Mouse (Mus musculus) ES-E14 (cell line): ENCODE results near the gene Nfkb1. TPM values are rescaled to one million over a fixed set of nuclear protein-coding genes. Genes with fewer than 3 reads are reported as not detected.

Experiments
- DNase-seq: peaks from one replicate; pipeline ENCODE4 v3.0.0-alpha.2; 2013; ENCODE audit warnings: low read depth, low spot score
- H3K27ac ChIP-seq: 2 replicates; pipeline ENCODE4 v1.5.1; 2012; ENCODE audit warnings: low read depth, mild to moderate bottlenecking, low read length, moderate library complexity, mixed read lengths; ENCODE audit not compliant: poor library complexity, insufficient read depth, severe bottlenecking
- H3K36me3 ChIP-seq: 2 replicates; pipeline ENCODE4 v1.6.1; 2012; ENCODE audit warnings: mild to moderate bottlenecking, low read length, moderate library complexity, mixed read lengths; ENCODE audit not compliant: control insufficient read depth, poor library complexity, insufficient read depth, severe bottlenecking
- H3K4me1 ChIP-seq, 2 experiments: fragments of 150-350 bp in 1 of 2; sonication (generic) in 1 of 2; 2 replicates each; pipeline ENCODE4 v1.6.1; 2012; ENCODE audit warnings: low read length in 2 of 2, mild to moderate bottlenecking in 1 of 2, mixed read lengths in 1 of 2; ENCODE audit not compliant: control insufficient read depth in 2 of 2, insufficient read depth in 2 of 2, poor library complexity in 1 of 2
- H3K4me3 ChIP-seq, 2 experiments: fragments of 150-350 bp in 1 of 2; sonication (generic) in 1 of 2; 2 replicates each; pipeline ENCODE4 v1.5.1; 2012; ENCODE audit warnings: low read length in 2 of 2, low read depth in 1 of 2, mild to moderate bottlenecking in 1 of 2, mixed read lengths in 1 of 2; ENCODE audit not compliant: insufficient read depth in 1 of 2, poor library complexity in 1 of 2, severe bottlenecking in 1 of 2
- H3K9ac ChIP-seq: 2 replicates; pipeline ENCODE4 v1.6.1; 2012; ENCODE audit warnings: low read depth, mild to moderate bottlenecking, low read length, mixed read lengths; ENCODE audit not compliant: poor library complexity, insufficient read depth, severe bottlenecking
- H3K9me3 ChIP-seq: fragments of 150-350 bp; sonication (generic); 2 replicates; pipeline ENCODE4 v1.6.1; 2012; ENCODE audit warnings: low read depth, mild to moderate bottlenecking, low read length; ENCODE audit not compliant: control insufficient read depth, insufficient read depth
- CHD2 ChIP-seq: IDR thresholded peaks from 2 replicates; pipeline ENCODE4 v1.6.1; 2014; ENCODE audit warnings: mild to moderate bottlenecking, low read depth, low read length, inconsistent platforms
- HCFC1 ChIP-seq: IDR thresholded peaks from 2 replicates; pipeline ENCODE4 v1.6.1; 2012; ENCODE audit warnings: low read length, inconsistent platforms, borderline replicate concordance; ENCODE audit not compliant: insufficient read depth
- MAFK ChIP-seq: IDR thresholded peaks from 2 replicates; pipeline ENCODE4 v1.6.1; 2014; ENCODE audit warnings: mild to moderate bottlenecking, low read depth, low read length, inconsistent platforms; ENCODE audit not compliant: insufficient read depth
- ZC3H11A ChIP-seq: IDR thresholded peaks from 2 replicates; pipeline ENCODE4 v1.6.1; 2012; ENCODE audit warnings: low read depth, mild to moderate bottlenecking, inconsistent platforms, low read length, borderline replicate concordance
- ZNF384 ChIP-seq: IDR thresholded peaks from 2 replicates; pipeline ENCODE4 v1.6.1; 2012; ENCODE audit warnings: low read depth, low read length, inconsistent platforms
- in situ Hi-C, 2 experiments: fragments of 600-800 bp; cut with MboI; formaldehyde crosslinking; loops; one replicate each; pipeline ENCODE4 v1.15.1; 2025; ENCODE audit warnings: low sequenced_read_pairs in 2 of 2, inconsistent platforms in 1 of 2; ENCODE audit not compliant: unreplicated experiment in 2 of 2
- total RNA-seq: library from RNA; depleted of rRNA; stranded (reverse); fragments of 300-350 nt; gene quantifications from 2 replicates; pipeline ENCODE4 v1.2.3, GENCODE M21; 2012

Nfkb1 gene
- total RNA-seq, 1 experiment: 35.0 TPM

GRCm38 (mm10) chr3:135640203-135640602, 51.1 kb downstream of the Nfkb1 start:
- in situ Hi-C loops: no loop called here
- H3K36me3 ChIP-seq: peaks cover 2% of the 10 kb centered on the region; the same call in 1 of the 2 replicates
- no peaks in the 10 kb centered on the region for H3K9me3 ChIP-seq

DNA sequence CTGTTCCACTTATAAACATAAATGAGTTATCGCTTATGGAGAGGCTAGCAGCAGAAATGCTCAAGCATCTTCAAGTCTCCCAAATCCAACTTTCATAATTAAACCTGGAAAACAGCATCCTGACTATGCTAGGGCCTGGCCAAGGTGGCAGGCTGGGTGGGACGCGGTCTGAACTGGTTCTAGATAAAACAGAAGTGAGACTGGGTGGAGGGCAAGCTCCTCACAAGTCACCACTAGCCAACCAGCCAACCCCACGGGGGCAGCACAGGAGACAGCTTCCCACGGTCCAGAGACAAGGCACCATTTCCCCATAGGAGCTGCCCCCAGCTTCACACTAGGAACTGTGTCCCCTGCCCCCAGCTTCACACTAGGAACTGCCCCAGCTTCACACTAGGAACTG, 53.8 kb downstream of the Nfkb1 start:
- H3K9ac ChIP-seq: no peak overlapping the region
- peaks cover 2% of the 10 kb centered on the region; the same call in 1 of the 2 replicates for H3K36me3 ChIP-seq
- no peak for TF ChIP-seq MAFK
- no peak for TF ChIP-seq HCFC1
- no peak for TF ChIP-seq ZNF384
- no peak for TF ChIP-seq CHD2
- no peak for TF ChIP-seq ZC3H11A
- DNase-seq: no peak
- no peak overlapping the region for H3K4me3 ChIP-seq
- H3K4me1 ChIP-seq: peaks cover 1 to 6% of the 10 kb centered on the region in 2 experiments; a peak in 2 of 4 replicates
- no peaks in the 10 kb centered on the region for H3K9me3 ChIP-seq
- in situ Hi-C loops: no loop called here
- no peak overlapping the region for H3K27ac ChIP-seq

More at GRCm38 (mm10) chr3:135640203-135640602, 51.1 kb downstream of the Nfkb1 start:
- H3K27ac ChIP-seq: no peak overlapping the region
- TF ChIP-seq MAFK: no peak
- no peak for TF ChIP-seq ZNF384
- no peak for TF ChIP-seq ZC3H11A
- no peak for TF ChIP-seq HCFC1
- TF ChIP-seq CHD2: no peak
- no peak overlapping the region for H3K9ac ChIP-seq
- H3K4me3 ChIP-seq: no peak overlapping the region
- peaks cover 1 to 6% of the 10 kb centered on the region in 2 experiments; a peak in 2 of 4 replicates for H3K4me1 ChIP-seq
- DNase-seq: no peak

DNA sequence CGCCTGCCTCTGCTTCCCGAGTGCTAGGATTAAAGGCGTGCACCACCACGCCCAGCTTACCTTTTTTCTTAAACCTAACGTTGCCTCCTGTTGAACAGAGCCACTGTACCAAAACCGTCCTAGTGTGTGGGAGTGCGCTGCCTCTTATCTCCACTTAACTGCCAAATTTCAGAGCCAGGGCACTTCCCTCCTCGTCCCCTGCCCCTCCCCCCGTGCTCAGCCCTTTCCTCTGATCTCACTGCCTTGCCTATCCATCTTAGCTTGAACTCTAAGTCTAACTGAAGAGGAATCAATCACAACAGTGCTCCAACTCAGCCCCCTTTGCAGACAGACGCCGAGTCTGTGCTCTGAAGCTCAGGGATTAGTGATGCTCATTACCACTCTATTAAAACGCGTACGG, 54.9 kb downstream of the Nfkb1 start:
- H3K9ac ChIP-seq: no peak overlapping the region
- H3K9me3 ChIP-seq: no peaks in the 10 kb centered on the region
- H3K4me3 ChIP-seq: no peak overlapping the region
- H3K27ac ChIP-seq: no peak overlapping the region
- H3K36me3 ChIP-seq: peaks cover 2% of the 10 kb centered on the region; the same call in 1 of the 2 replicates
- DNase-seq: no peak
- TF ChIP-seq CHD2 (no peak), HCFC1 (no peak), ZC3H11A (no peak), ZNF384 (no peak), MAFK (no peak)
- H3K4me1 ChIP-seq: peaks cover 1 to 6% of the 10 kb centered on the region in 2 experiments; a peak in 2 of 4 replicates
- in situ Hi-C loops: no loop called here

DNA sequence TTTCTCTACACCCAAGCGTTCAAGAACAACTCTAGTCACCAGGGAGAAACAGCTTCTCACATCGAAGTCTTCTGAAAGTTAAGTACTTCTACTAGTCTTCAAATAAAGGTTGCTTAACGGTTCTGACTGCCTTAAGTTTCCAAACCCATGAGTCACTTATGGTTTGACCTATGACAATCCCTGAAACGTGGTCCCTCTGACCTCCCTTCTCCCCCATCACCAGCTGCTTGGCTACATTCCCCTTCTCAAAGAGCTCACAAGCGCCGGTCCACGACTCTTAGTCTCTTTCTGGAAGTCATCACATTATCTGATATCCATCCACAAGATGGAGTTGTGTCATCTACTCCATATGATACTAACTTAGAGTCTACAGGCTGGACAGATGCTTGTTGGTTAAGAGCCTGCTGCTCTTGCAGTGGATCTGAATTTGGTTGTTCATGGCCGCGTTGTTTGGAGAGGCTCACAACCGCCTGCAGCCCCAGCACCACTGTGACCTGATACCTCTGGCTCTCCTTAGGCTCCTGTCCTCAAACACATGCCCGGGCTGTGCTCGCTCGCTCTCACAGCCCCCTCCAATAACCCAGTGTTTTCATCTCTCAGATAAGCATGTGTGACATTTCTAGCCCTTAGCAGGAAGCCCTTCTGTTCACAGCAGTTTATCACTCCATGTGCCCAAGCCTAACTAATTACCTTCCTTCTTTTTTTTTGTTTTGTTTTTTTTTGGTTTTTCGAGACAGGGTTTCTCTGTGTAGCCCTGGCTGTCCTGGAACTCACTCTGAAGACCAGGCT, 55.5 kb downstream of the Nfkb1 start:
- no peaks in the 10 kb centered on the region for H3K9me3 ChIP-seq
- no peak overlapping the region for H3K27ac ChIP-seq
- H3K36me3 ChIP-seq: no peaks in the 10 kb centered on the region
- DNase-seq: no peak
- TF ChIP-seq HCFC1: no peak
- TF ChIP-seq MAFK: no peak
- TF ChIP-seq ZC3H11A: no peak
- TF ChIP-seq ZNF384: no peak
- no peak for TF ChIP-seq CHD2
- no peak overlapping the region for H3K4me3 ChIP-seq
- in situ Hi-C loops: no loop called here
- peaks cover 1 to 6% of the 10 kb centered on the region in 2 experiments; a peak in 2 of 4 replicates for H3K4me1 ChIP-seq
- no peak overlapping the region for H3K9ac ChIP-seq
